Mouse (Mus musculus) frontal cortex, adult 2 months (tissue): ENCODE data around the gene Gm10128. TPM values are rescaled to one million over a fixed set of nuclear protein-coding genes. Genes with fewer than 3 reads are reported as not detected.
A peak's percentile ranks its signal among the peaks of the same experiment; 100 is the strongest.
"Not testable (repeated sequence)": the region's sequence is repeated elsewhere in the genome, so short reads cannot be mapped to it uniquely, and the experiment has no call there.

Source experiments
- DNase-seq, 2 experiments: peaks; one replicate each; pipeline ENCODE4 v3.0.0; 2022; ENCODE audit warnings: low spot score in 1 of 2; ENCODE audit errors: extremely low spot score in 1 of 2
- polyA plus RNA-seq: library from polyadenylated mRNA; depleted of rRNA; stranded (reverse); fragments of >200 nt; gene quantifications from 2 replicates; pipeline ENCODE4 v1.2.3, GENCODE M21; 2012; rRNA removed

Gm10128 gene
- polyA plus RNA-seq = not detected in 2 replicates

GRCm38 (mm10) chr14:7643872-7644271, at the start of gene Gm10128:
Gene Gm10128 (minus strand): TSS chr14:7643972.
- not testable (repeated sequence) for DNase-seq

- peak in 1 of 2 experiments; percentile 17 for DNase-seq
Measured at GRCm38 (mm10) chr14:7681170-7681569, 37.4 kb upstream of the Gm10128 start.

GRCm38 (mm10) chr14:7662491-7662890, 18.7 kb upstream of the Gm10128 start:
- peak in 1 of 2 experiments; percentile 17 for DNase-seq

GRCm38 (mm10) chr14:7658101-7659074, 14.6 kb upstream of the Gm10128 start:
- not testable (repeated sequence) for DNase-seq

GRCm38 (mm10) chr14:7657456-7657855, 13.7 kb upstream of the Gm10128 start:
- not testable (repeated sequence) for DNase-seq

GRCm38 (mm10) chr14:7595492-7595891, 48.3 kb downstream of the Gm10128 start, which contains the start of gene Gm10338:
Gene Gm10338 (minus strand): TSS chr14:7595592.
- not testable (repeated sequence) for DNase-seq

Other genes starting within 250 kb of the Gm10128 start
- not detected in 2 replicates for gene Gm3755, start 193.1 kb downstream of the Gm10128 start, polyA plus RNA-seq
- gene Gm3752, start 160.2 kb downstream of the Gm10128 start, polyA plus RNA-seq = 0.67 and 0.88 TPM in 2 replicates
- 1.5 and 1.6 TPM in 2 replicates for gene Gm3558, start 75.4 kb downstream of the Gm10128 start, polyA plus RNA-seq
- not detected in 2 replicates for gene Gm10338, start 48.4 kb downstream of the Gm10128 start, polyA plus RNA-seq
- gene Gm26661, start 147.6 kb upstream of the Gm10128 start, polyA plus RNA-seq = not detected in 2 replicates
- 29.2 and 31.5 TPM in 2 replicates for gene Flnb, start 174.0 kb upstream of the Gm10128 start, polyA plus RNA-seq